In genomic region chr14:20693589-20694101, GRCm38 (mm10) we compare ENCODE assay signal across 17 mouse cellular contexts. TPM values are rescaled to one million over a fixed set of nuclear protein-coding genes. Genes with fewer than 3 reads are reported as not detected.
DNase-seq lines count a peak whose midpoint lies in the region; ATAC-seq and TF ChIP-seq lines count a peak whose summit lies in the region.
"Had no signal": no experiment of that assay in that cellular context is flagged by ENCODE, and none has a peak within 500 bp of the region (broad histone marks: within the 10 kb centered on the region; RNA-seq: fewer than 3 reads in every experiment).

No protein-coding gene starts in this region.

- no peak for TF ChIP-seq RAD21 in CH12.LX (IDR thresholded peaks at IDR 0.05; ENCODE audit: low read depth, low read length)

- no peak for TF ChIP-seq EP300 in CH12.LX (IDR thresholded peaks at IDR 0.05; ENCODE audit: low read length)

- peaks cover 9% of the 10 kb centered on the region; the same call in 1 of the 2 replicates for H3K4me1 ChIP-seq in cerebellum, adult 2 months (ENCODE audit: control insufficient read depth, insufficient read depth, low read length)
- peaks cover 42% of the 10 kb centered on the region for H3K4me1 ChIP-seq in heart, embryonic 15.5 days (replicated peaks)
- peaks cover 18 to 44% of the 10 kb centered on the region in 2 experiments for H3K4me1 ChIP-seq in CH12.LX (ENCODE audit: control insufficient read depth in 1 of 2, insufficient read depth in 2 of 2)
- H3K4me1 ChIP-seq in liver, embryonic 13.5 days (replicated peaks), result peaks cover 46% of the 10 kb centered on the region

- peaks cover 57% of the 10 kb centered on the region for H3K36me3 ChIP-seq in heart, embryonic 15.5 days
- H3K36me3 ChIP-seq in CH12.LX (replicated peaks in 1 of 2; ENCODE audit: control insufficient read depth in 1 of 2, insufficient read depth in 1 of 2, low read length in 1 of 2), result peaks cover 51 to 88% of the 10 kb centered on the region in 2 experiments
- peaks cover 67% of the 10 kb centered on the region for H3K36me3 ChIP-seq in liver, embryonic 13.5 days

- DNase-seq in cerebellum, adult 2 months, result no peak
- DNase-seq in cerebellum, adult 8-10 months, result no peak
- DNase-seq in heart, postnatal 25 days (ENCODE audit: low spot score), result no peak
- DNase-seq in CH12.LX (ENCODE audit: extremely low read depth), result no peak
- DNase-seq in liver, embryonic 13.5 days, result no peak
- DNase-seq in ovary, postnatal 14 days (ENCODE audit: low spot score), result no peak
- no peak for DNase-seq in right cerebral cortex, postnatal 25 days
- DNase-seq: kidney, adult 18-20 months; kidney, postnatal 14 days; layer of hippocampus, adult 9-11 months; right cerebral cortex, adult 18-20 months had no signal

- in situ Hi-C loops in CH12.LX (cut with MboI; ENCODE audit: low pct_ligation_motif_present, low pct_unique_long_range_greater_than_20kb, low sequenced_read_pairs), result no loop called here

- H3K79me2 ChIP-seq in CH12.LX (replicated peaks; ENCODE audit: control insufficient read depth, extremely low read depth, insufficient read depth, poor library complexity, severe bottlenecking), result peaks cover 33% of the 10 kb centered on the region

- 84% methylated on average over 10 of the region's 10 CpGs for WGBS in cerebellum, adult 2 months
- 85% methylated on average over 10 of the region's 10 CpGs for WGBS in heart, embryonic 15.5 days
- WGBS in liver, embryonic 13.5 days (ENCODE audit: insufficient replicate concordance), result 75% methylated on average over 10 of the region's 10 CpGs

- intact Hi-C loops in heart, postnatal 25 days (cut with DNase I), result loop anchor here (2.0 kb wide), 1 partner anchor 19 kb away; the partner anchor contains the start of gene Sec24c

- no peak for TF ChIP-seq CTCF in cerebellum, adult 2 months (IDR thresholded peaks at IDR 0.05; ENCODE audit: borderline replicate concordance, insufficient read depth, low read depth, low read length)
- TF ChIP-seq CTCF in CH12.LX (conservative IDR thresholded peaks at IDR 0.05 in 1 of 2, IDR thresholded peaks at IDR 0.05 in 1 of 2; ENCODE audit: low read depth in 2 of 2, low read length in 2 of 2), result no peak

- no peak overlapping the region for H3K4me3 ChIP-seq in cerebellum, adult 2 months (replicated peaks; ENCODE audit: insufficient read depth, low read depth, low read length)
- peak overlapping the region; percentile 68; the same call in 1 of the 2 replicates for H3K4me3 ChIP-seq in heart, embryonic 15.5 days
- H3K4me3 ChIP-seq in CH12.LX (replicated peaks in 1 of 3; ENCODE audit: low read depth in 2 of 3, low read length in 2 of 3, poor library complexity in 1 of 3), result no peak overlapping the region
- peak overlapping the region; percentile 95; the same call in 1 of the 2 replicates for H3K4me3 ChIP-seq in liver, embryonic 13.5 days (replicated peaks)

- H3K9me3 ChIP-seq in heart, embryonic 15.5 days (replicated peaks), result no peaks in the 10 kb centered on the region
- no peaks in the 10 kb centered on the region for H3K9me3 ChIP-seq in CH12.LX (replicated peaks; ENCODE audit: low read length)
- no peaks in the 10 kb centered on the region for H3K9me3 ChIP-seq in liver, embryonic 13.5 days (replicated peaks)
- H3K9me3 ChIP-seq: embryonic facial prominence, embryonic 13.5 days; hindbrain, embryonic 12.5 days; lung, embryonic 15.5 days had no signal

- no peak for ATAC-seq in heart, embryonic 15.5 days (replicated peaks; ENCODE audit: insufficient number of reproducible peaks, insufficient read depth, low FRiP score, low read depth)
- no peak for ATAC-seq in liver, embryonic 13.5 days (ENCODE audit: low read depth)
- ATAC-seq: activated CD4-positive, CD25-positive, alpha-beta regulatory T cell, adult 4 months had no signal

- no peaks in the 10 kb centered on the region for H3K27me3 ChIP-seq in cerebellum, adult 2 months (ENCODE audit: control insufficient read depth, insufficient read depth, low read length)
- no peaks in the 10 kb centered on the region for H3K27me3 ChIP-seq in heart, embryonic 15.5 days
- no peaks in the 10 kb centered on the region for H3K27me3 ChIP-seq in CH12.LX (replicated peaks)
- no peaks in the 10 kb centered on the region for H3K27me3 ChIP-seq in liver, embryonic 13.5 days
- H3K27me3 ChIP-seq: embryonic facial prominence, embryonic 13.5 days; hindbrain, embryonic 12.5 days; lung, embryonic 15.5 days had no signal

- 0 out of 2 replicates have a peak overlapping the region, but pooled peaks have one; percentile 18 for H3K27ac ChIP-seq in cerebellum, adult 2 months (ENCODE audit: insufficient read depth, low read length)
- H3K27ac ChIP-seq in heart, embryonic 15.5 days, result no peak overlapping the region
- H3K27ac ChIP-seq in CH12.LX (ENCODE audit: insufficient read depth, low read depth), result peak overlapping the region; percentile 87
- peak overlapping the region; percentile 93 for H3K27ac ChIP-seq in liver, embryonic 13.5 days

- dilution Hi-C loops in CH12.LX (cut with MboI; ENCODE audit: extremely low pct_ligation_motif_present, extremely low pct_unique_long_range_greater_than_20kb, low sequenced_read_pairs), result no loop called here

- no peak for TF ChIP-seq POLR2A in cerebellum, adult 2 months (IDR thresholded peaks at IDR 0.05; ENCODE audit: borderline replicate concordance, insufficient read depth, low read length)
- TF ChIP-seq POLR2A in CH12.LX (IDR thresholded peaks at IDR 0.05; ENCODE audit: low read depth, low read length), result no peak

- H3K4me2 ChIP-seq in heart, embryonic 15.5 days, result no peak overlapping the region
- no peak overlapping the region for H3K4me2 ChIP-seq in CH12.LX (ENCODE audit: insufficient read depth, low read depth, poor library complexity, severe bottlenecking)
- H3K4me2 ChIP-seq in liver, embryonic 13.5 days, result peak overlapping the region; percentile 87; the same call in 1 of the 2 replicates

- H3K9ac ChIP-seq in heart, embryonic 15.5 days, result no peak overlapping the region
- H3K9ac ChIP-seq in CH12.LX (ENCODE audit: insufficient read depth, low read depth), result no peak overlapping the region
- H3K9ac ChIP-seq in liver, embryonic 13.5 days, result peak overlapping the region; percentile 94; the same call in 1 of the 2 replicates

TF ChIP-seq in CH12.LX, 34 proteins besides CTCF, POLR2A, EP300 and RAD21:
- TF ChIP-seq E2F4 (IDR thresholded peaks at IDR 0.05; ENCODE audit: insufficient replicate concordance, low read depth, low read length) (no peak), KAT2A (IDR thresholded peaks at IDR 0.05; ENCODE audit: insufficient replicate concordance, low read length) (no peak), ZKSCAN1 (IDR thresholded peaks at IDR 0.05; ENCODE audit: borderline replicate concordance, low read depth, low read length) (no peak), CHD1 (IDR thresholded peaks at IDR 0.05; ENCODE audit: low read depth, low read length) (no peak), POLR2AphosphoS2 (IDR thresholded peaks at IDR 0.05; ENCODE audit: low read depth, low read length) (peak; percentile 40; the same call in 1 of the 2 replicates), MAX (IDR thresholded peaks at IDR 0.05; ENCODE audit: low read length) (no peak), USF1 (IDR thresholded peaks at IDR 0.05; ENCODE audit: low read depth, low read length) (no peak), RCOR1 (conservative IDR thresholded peaks at IDR 0.05; ENCODE audit: low read depth, low read length) (no peak)

RNA-seq across cellular contexts. Expression of gene Fut11, which starts 1.1 kb away (rescaled TPM):
- 15.9 and 17.1 TPM in 2 replicates for polyA plus RNA-seq in cerebellum, adult 2 months (2012; rRNA removed)
- polyA plus RNA-seq in heart, embryonic 15.5 days (2015; fragmentation: Nextera tagmentation; extraction: Ambion mirVana), result 19.0 and 23.9 TPM in 2 replicates
- 1 to 10 TPM; 6.0 to 7.4 TPM for total RNA-seq in heart, postnatal 25 days (2021)
- total RNA-seq in CH12.LX (2012; rRNA removed) (2.6 and 2.9 TPM in 2 replicates), CH12.LX (2014; rRNA removed) (3.5 and 3.7 TPM in 2 replicates)
- polyA plus RNA-seq in CH12.LX (2012; ENCODE audit: insufficient read length, low read depth), result 3.8 and 4.0 TPM in 2 replicates
- 6.5 and 7.3 TPM in 2 replicates for polyA plus RNA-seq in liver, embryonic 13.5 days (2015; fragmentation: Nextera tagmentation; extraction: Ambion mirVana)

RNA-seq across cellular contexts. Expression of gene Chchd1, which starts 9.2 kb away (rescaled TPM):
- polyA plus RNA-seq in cerebellum, adult 2 months (2012; rRNA removed), result 109 and 115 TPM in 2 replicates
- 159 and 218 TPM in 2 replicates for polyA plus RNA-seq in heart, embryonic 15.5 days (2015; fragmentation: Nextera tagmentation; extraction: Ambion mirVana)
- total RNA-seq in heart, postnatal 25 days (2021), result 100 to 1,000 TPM; 120 to 126 TPM
- total RNA-seq in CH12.LX (2012; rRNA removed), result 184 and 191 TPM in 2 replicates
- 391 and 402 TPM in 2 replicates for total RNA-seq in CH12.LX (2014; rRNA removed)
- 157 and 166 TPM in 2 replicates for polyA plus RNA-seq in CH12.LX (2012; ENCODE audit: insufficient read length, low read depth)
- polyA plus RNA-seq in liver, embryonic 13.5 days (2015; fragmentation: Nextera tagmentation; extraction: Ambion mirVana), result 133 and 150 TPM in 2 replicates

RNA-seq across cellular contexts. Expression of gene Zswim8, which starts 13.7 kb away (rescaled TPM):
- 164 and 177 TPM in 2 replicates for polyA plus RNA-seq in cerebellum, adult 2 months (2012; rRNA removed)
- polyA plus RNA-seq in heart, embryonic 15.5 days (2015; fragmentation: Nextera tagmentation; extraction: Ambion mirVana), result 18.2 and 24.7 TPM in 2 replicates
- total RNA-seq in heart, postnatal 25 days (2021), result 10 to 100 TPM; 46.6 to 47.6 TPM
- 22.6 and 22.8 TPM in 2 replicates for total RNA-seq in CH12.LX (2012; rRNA removed)
- total RNA-seq in CH12.LX (2014; rRNA removed), result 8.7 and 9.5 TPM in 2 replicates
- polyA plus RNA-seq in CH12.LX (2012; ENCODE audit: insufficient read length, low read depth), result 33.9 and 39.6 TPM in 2 replicates
- polyA plus RNA-seq in liver, embryonic 13.5 days (2015; fragmentation: Nextera tagmentation; extraction: Ambion mirVana), result 4.0 and 4.6 TPM in 2 replicates

RNA-seq across cellular contexts. Expression of gene Sec24c, which starts 19.5 kb away (rescaled TPM):
- polyA plus RNA-seq in cerebellum, adult 2 months (2012; rRNA removed), result 93.3 and 116 TPM in 2 replicates
- polyA plus RNA-seq in heart, embryonic 15.5 days (2015; fragmentation: Nextera tagmentation; extraction: Ambion mirVana), result 57.3 and 82.4 TPM in 2 replicates
- 100 to 1,000 TPM in 1 of 2 experiments, 10 to 100 TPM in 1; 96.8 to 107 TPM for total RNA-seq in heart, postnatal 25 days (2021)
- total RNA-seq in CH12.LX (2012; rRNA removed), result 95.9 and 103 TPM in 2 replicates
- 51.2 and 57.0 TPM in 2 replicates for total RNA-seq in CH12.LX (2014; rRNA removed)
- 107 and 122 TPM in 2 replicates for polyA plus RNA-seq in CH12.LX (2012; ENCODE audit: insufficient read length, low read depth)
- 30.2 and 38.4 TPM in 2 replicates for polyA plus RNA-seq in liver, embryonic 13.5 days (2015; fragmentation: Nextera tagmentation; extraction: Ambion mirVana)

RNA-seq across cellular contexts. Expression of gene Synpo2l, which starts 25.5 kb away (rescaled TPM):
- polyA plus RNA-seq in cerebellum, adult 2 months (2012; rRNA removed), result 0.08 and 0.13 TPM in 2 replicates
- polyA plus RNA-seq in heart, embryonic 15.5 days (2015; fragmentation: Nextera tagmentation; extraction: Ambion mirVana), result 167 and 174 TPM in 2 replicates
- 100 to 1,000 TPM; 128 to 138 TPM for total RNA-seq in heart, postnatal 25 days (2021)
- total RNA-seq in CH12.LX (2012; rRNA removed) (0.04 TPM in 2 replicates), CH12.LX (2014; rRNA removed) (not detected in 2 replicates)
- polyA plus RNA-seq in CH12.LX (2012; ENCODE audit: insufficient read length, low read depth), result 0.13 and 0.26 TPM in 2 replicates
- polyA plus RNA-seq in liver, embryonic 13.5 days (2015; fragmentation: Nextera tagmentation; extraction: Ambion mirVana), result 0.41 and 0.51 TPM in 2 replicates
- total RNA-seq: neutrophil, adult 5-6 weeks had no signal
- polyA plus RNA-seq: activated CD4-positive, CD25-positive, alpha-beta regulatory T cell, adult 4 months had no signal

Comparison
In these comparisons a context has a peak if more than half of its experiments do, and no peak if none do; other contexts are left out.
1. H3K4me3 ChIP-seq: peak in heart, embryonic 15.5 days (single experiment) and liver, embryonic 13.5 days (single experiment); none in cerebellum, adult 2 months (single experiment) and CH12.LX (0 of 3).